Mouse (Mus musculus) CH12.LX (cell line): ENCODE results near the gene Atp2b2. TPM values are rescaled to one million over a fixed set of nuclear protein-coding genes. Genes with fewer than 3 reads are reported as not detected.

Experiments used
- DNase-seq: peaks from one replicate; pipeline ENCODE4 v3.0.0-alpha.2; 2013; ENCODE audit errors: extremely low read depth
- H3K27ac ChIP-seq: 2 replicates; pipeline ENCODE4 v1.5.1; 2012; ENCODE audit warnings: low read depth, mild to moderate bottlenecking, control low read depth, moderate library complexity; ENCODE audit not compliant: insufficient read depth
- H3K27me3 ChIP-seq: replicated peaks from 2 replicates; pipeline ENCODE3; 2012; ENCODE audit warnings: inconsistent platforms
- H3K36me3 ChIP-seq, 2 experiments: replicated peaks in 1 of 2; 2 replicates each; pipeline versions ENCODE3 to v1.6.1; 2012; ENCODE audit warnings: inconsistent platforms in 1 of 2, low read length in 1 of 2, mild to moderate bottlenecking in 1 of 2, mixed read lengths in 1 of 2, moderate library complexity in 1 of 2; ENCODE audit not compliant: control insufficient read depth in 1 of 2, insufficient read depth in 1 of 2
- H3K4me1 ChIP-seq, 2 experiments: 2 replicates each; pipeline ENCODE4 v1.6.1; 2012; ENCODE audit warnings: inconsistent platforms in 1 of 2, moderate library complexity in 1 of 2; ENCODE audit not compliant: insufficient read depth in 2 of 2, control insufficient read depth in 1 of 2
- H3K4me2 ChIP-seq: 2 replicates; pipeline ENCODE4 v1.6.1; 2012; ENCODE audit warnings: low read depth, mild to moderate bottlenecking, control low read depth; ENCODE audit not compliant: poor library complexity, insufficient read depth, severe bottlenecking
- H3K4me3 ChIP-seq, 3 experiments: fragments of 150-350 bp in 1 of 3; sonication (generic) in 1 of 3; replicated peaks in 1 of 3; 2 replicates each; pipeline versions ENCODE3 to v1.5.1; 2011 to 2012; ENCODE audit warnings: low read depth in 2 of 3, low read length in 2 of 3, mild to moderate bottlenecking in 2 of 3, moderate library complexity in 2 of 3, control low read depth in 1 of 3, improper control_type of control experiment in 1 of 3, inconsistent platforms in 1 of 3, mixed read lengths in 1 of 3; ENCODE audit not compliant: poor library complexity in 1 of 3
- H3K79me2 ChIP-seq: replicated peaks from 2 replicates; pipeline ENCODE4 v1.6.1; 2012; ENCODE audit warnings: mild to moderate bottlenecking, moderate library complexity; ENCODE audit not compliant: control insufficient read depth, poor library complexity, insufficient read depth, severe bottlenecking; ENCODE audit errors: extremely low read depth
- H3K9ac ChIP-seq: 2 replicates; pipeline ENCODE4 v1.6.1; 2012; ENCODE audit warnings: low read depth, mild to moderate bottlenecking, control low read depth, moderate library complexity; ENCODE audit not compliant: insufficient read depth
- H3K9me3 ChIP-seq: replicated peaks from 2 replicates; pipeline ENCODE3; 2012; ENCODE audit warnings: low read length, inconsistent platforms, mixed read lengths
- BHLHE40 ChIP-seq: IDR thresholded peaks from 2 replicates; pipeline ENCODE4 v1.6.1; 2011; ENCODE audit warnings: mild to moderate bottlenecking, low read depth, low read length, improper control_type of control experiment
- CTCF ChIP-seq, 2 experiments: IDR thresholded peaks in 1 of 2; conservative IDR thresholded peaks in 1 of 2; 2 replicates each; pipeline ENCODE4 v1.5.1; 2011 to 2012; ENCODE audit warnings: low read depth in 2 of 2, low read length in 2 of 2, improper control_type of control experiment in 1 of 2, inconsistent platforms in 1 of 2, mild to moderate bottlenecking in 1 of 2, moderate library complexity in 1 of 2
- E2F4 ChIP-seq: IDR thresholded peaks from 2 replicates; pipeline ENCODE4 v1.6.1; 2011; ENCODE audit warnings: low read depth, low read length, improper control_type of control experiment; ENCODE audit not compliant: insufficient replicate concordance
- ELF1 ChIP-seq: IDR thresholded peaks from 2 replicates; pipeline ENCODE4 v1.6.1; 2014; ENCODE audit warnings: low read depth, mild to moderate bottlenecking, inconsistent platforms, low read length, improper control_type of control experiment
- EP300 ChIP-seq: IDR thresholded peaks from 2 replicates; pipeline ENCODE4 v1.6.1; 2011; ENCODE audit warnings: low read length, improper control_type of control experiment
- ETS1 ChIP-seq: conservative IDR thresholded peaks from 2 replicates; pipeline ENCODE4 v1.6.1; 2012; ENCODE audit warnings: low read depth, mild to moderate bottlenecking, inconsistent platforms, low read length, improper control_type of control experiment, moderate library complexity
- GABPA ChIP-seq: IDR thresholded peaks from 2 replicates; pipeline ENCODE4 v1.6.1; 2012; ENCODE audit warnings: low read depth, low read length, improper control_type of control experiment, inconsistent platforms; ENCODE audit not compliant: insufficient replicate concordance
- HCFC1 ChIP-seq: IDR thresholded peaks from 2 replicates; pipeline ENCODE4 v1.6.1; 2012; ENCODE audit warnings: low read depth, mild to moderate bottlenecking, inconsistent platforms, low read length, improper control_type of control experiment
- JUN ChIP-seq: IDR thresholded peaks from 2 replicates; pipeline ENCODE4 v1.6.1; 2011; ENCODE audit warnings: low read depth, mild to moderate bottlenecking, low read length, improper control_type of control experiment, moderate library complexity; ENCODE audit not compliant: insufficient read depth
- MAX ChIP-seq: IDR thresholded peaks from 2 replicates; pipeline ENCODE4 v1.6.1; 2011; ENCODE audit warnings: low read length, improper control_type of control experiment
- MAZ ChIP-seq: IDR thresholded peaks from 2 replicates; pipeline ENCODE4 v1.6.1; 2012; ENCODE audit warnings: low read depth, mild to moderate bottlenecking, inconsistent platforms, low read length, improper control_type of control experiment, moderate library complexity
- MEF2A ChIP-seq: IDR thresholded peaks from 2 replicates; pipeline ENCODE4 v1.6.1; 2014; ENCODE audit warnings: low read depth, mild to moderate bottlenecking, inconsistent platforms, low read length, improper control_type of control experiment, borderline replicate concordance
- NELFE ChIP-seq: IDR thresholded peaks from 2 replicates; pipeline ENCODE4 v1.6.1; 2011; ENCODE audit warnings: low read depth, low read length, improper control_type of control experiment
- RAD21 ChIP-seq: IDR thresholded peaks from 2 replicates; pipeline ENCODE4 v1.6.1; 2011; ENCODE audit warnings: low read depth, mild to moderate bottlenecking, low read length, improper control_type of control experiment, moderate library complexity
- RCOR1 ChIP-seq: conservative IDR thresholded peaks from 2 replicates; pipeline ENCODE4 v1.6.1; 2012; ENCODE audit warnings: low read depth, mild to moderate bottlenecking, inconsistent platforms, low read length, improper control_type of control experiment
- SIN3A ChIP-seq: IDR thresholded peaks from 2 replicates; pipeline ENCODE4 v1.6.1; 2012; ENCODE audit warnings: low read length, improper control_type of control experiment, inconsistent platforms
- SMC3 ChIP-seq: IDR thresholded peaks from 2 replicates; pipeline ENCODE4 v1.6.1; 2011; ENCODE audit warnings: low read depth, low read length, improper control_type of control experiment
- TBP ChIP-seq: conservative IDR thresholded peaks from 2 replicates; pipeline ENCODE4 v1.6.1; 2011; ENCODE audit warnings: low read depth, low read length, improper control_type of control experiment
- UBTF ChIP-seq: IDR thresholded peaks from 2 replicates; pipeline ENCODE4 v1.6.1; 2012; ENCODE audit warnings: low read depth, mild to moderate bottlenecking, inconsistent platforms, low read length, improper control_type of control experiment, moderate library complexity
- USF2 ChIP-seq: conservative IDR thresholded peaks from 2 replicates; pipeline ENCODE4 v1.6.1; 2011; ENCODE audit warnings: low read depth, low read length, improper control_type of control experiment
- ZC3H11A ChIP-seq: IDR thresholded peaks from 2 replicates; pipeline ENCODE4 v1.6.1; 2012; ENCODE audit warnings: low read depth, mild to moderate bottlenecking, inconsistent platforms, low read length, improper control_type of control experiment
- ZKSCAN1 ChIP-seq: IDR thresholded peaks from 2 replicates; pipeline ENCODE4 v1.6.1; 2012; ENCODE audit warnings: low read depth, inconsistent platforms, low read length, improper control_type of control experiment, borderline replicate concordance
- ZMIZ1 ChIP-seq: IDR thresholded peaks from 2 replicates; pipeline ENCODE4 v1.6.1; 2012; ENCODE audit warnings: low read depth, mild to moderate bottlenecking, inconsistent platforms, low read length, improper control_type of control experiment
- dilution Hi-C: fragments of 300-500 bp; cut with MboI; formaldehyde crosslinking; loops from 2 replicates; pipeline ENCODE4 v1.14.3; 2020; ENCODE audit warnings: low sequenced_read_pairs; ENCODE audit not compliant: extremely low pct_unique_long_range_greater_than_20kb, extremely low pct_ligation_motif_present
- in situ Hi-C: fragments of 300-500 bp; cut with MboI; formaldehyde crosslinking; loops from 3 replicates; pipeline ENCODE4 v1.14.3; 2019; ENCODE audit warnings: low sequenced_read_pairs, low pct_ligation_motif_present, low pct_unique_long_range_greater_than_20kb, mixed read lengths
- polyA plus RNA-seq: library from polyadenylated mRNA; unstranded; fragments of >175 nt; gene quantifications from 2 replicates; pipeline ENCODE4 v1.2.1, GENCODE M21; 2012; ENCODE audit warnings: low read depth; ENCODE audit not compliant: insufficient read length
- total RNA-seq, 2 experiments: library from RNA; depleted of rRNA; stranded (reverse); fragments of 300-350 nt in 1 of 2; fragments of >200 nt in 1 of 2; gene quantifications; 2 replicates each; pipeline ENCODE4 v1.2.3; 2012 to 2014

Gene Atp2b2
- total and polyA plus RNA-seq, 3 experiments, result not detected

DNA sequence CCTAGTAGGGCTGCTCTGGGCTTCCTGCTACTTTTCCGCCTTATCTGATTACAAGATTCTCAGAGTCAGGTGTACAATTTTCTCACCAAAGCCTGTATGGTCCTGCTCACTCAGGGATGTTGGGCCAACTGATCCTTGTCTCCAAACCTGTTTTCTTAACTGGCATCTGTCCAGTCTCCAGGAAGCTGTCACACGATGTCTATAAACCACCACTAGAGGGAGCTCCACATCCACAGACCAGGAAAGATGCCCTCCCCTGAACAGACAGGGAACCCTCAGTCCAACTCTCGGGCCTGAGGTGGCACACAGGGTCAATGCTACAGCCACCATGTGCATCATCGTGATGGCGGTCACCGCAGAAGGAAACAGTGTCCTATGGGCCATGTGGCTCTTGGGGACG, 280.8 kb downstream of the Atp2b2 start:
- Histone ChIP-seq H3K79me2 (no peaks in the 10 kb centered on the region), H3K9me3 (no peaks in the 10 kb centered on the region), H3K4me3 (no peak overlapping the region), H3K4me2 (no peak overlapping the region), H3K27me3 (peaks cover 93% of the 10 kb centered on the region), H3K36me3 (no peaks in the 10 kb centered on the region), H3K9ac (no peak overlapping the region), H3K27ac (no peak overlapping the region), H3K4me1 (no peaks in the 10 kb centered on the region)
- TF ChIP-seq ELF1, result 0 out of 2 replicates have a peak, but pooled peaks have one; percentile 47
- no peak for TF ChIP-seq EP300
- no peak for TF ChIP-seq SIN3A
- no peak for TF ChIP-seq MEF2A
- TF ChIP-seq USF2, result no peak
- TF ChIP-seq ZMIZ1, result no peak
- no peak for TF ChIP-seq UBTF
- TF ChIP-seq BHLHE40, result no peak
- no peak for TF ChIP-seq RCOR1
- peak; percentile 29; the same call in 1 of the 2 replicates for TF ChIP-seq NELFE
- TF ChIP-seq GABPA, result no peak
- no peak for TF ChIP-seq ZKSCAN1
- peak; percentile 88 to 96 for TF ChIP-seq CTCF (conservative IDR thresholded peaks at IDR 0.05 in 1 of 2, IDR thresholded peaks at IDR 0.05 in 1 of 2; ENCODE audit: low read depth in 2 of 2, low read length in 2 of 2)
- no peak for TF ChIP-seq ETS1
- TF ChIP-seq TBP, result no peak
- no peak for TF ChIP-seq HCFC1
- no peak for TF ChIP-seq MAX
- no peak for TF ChIP-seq E2F4
- TF ChIP-seq MAZ, result no peak
- TF ChIP-seq RAD21, result peak; percentile 96
- TF ChIP-seq JUN, result no peak
- peak; percentile 86 for TF ChIP-seq SMC3
- TF ChIP-seq ZC3H11A, result peak; percentile 46
- DNase-seq, result peak; percentile 71
- in situ Hi-C loops, result loop anchor here (5.0 to 25.0 kb wide), 2 partner anchors 201 to 311 kb away; no protein-coding TSS in a partner anchor
- dilution Hi-C loops, result no loop called here
